Mouse (Mus musculus): ENCODE results near the gene Lrrc28. TPM values are rescaled to one million over a fixed set of nuclear protein-coding genes. Genes with fewer than 3 reads are reported as not detected.

Lrrc28 gene
- polyA plus RNA-seq, 1 experiment from 2014 or later, result 11.5 TPM

GRCm38 (mm10) chr7:67605114-67605513, 40.0 kb downstream of the Lrrc28 start:
- WGBS (ENCODE audit: insufficient replicate concordance), result 78% methylated on average over 6 of the region's 6 CpGs
- ATAC-seq (replicated peaks; ENCODE audit: insufficient number of reproducible peaks, low FRiP score, low TSS enrichment), result no peak

GRCm38 (mm10) chr7:67598050-67598449, 47.0 kb downstream of the Lrrc28 start:
- no peaks in the 10 kb centered on the region for H3K36me3 ChIP-seq (ENCODE audit: control insufficient read depth, insufficient read depth, low read length)
- no peak overlapping the region for H3K4me3 ChIP-seq (ENCODE audit: low read depth, low read length)
- H3K27ac ChIP-seq (ENCODE audit: low read depth, low read length), result no peak overlapping the region
- H3K9ac ChIP-seq (ENCODE audit: low read depth, low read length), result no peak overlapping the region
- no peaks in the 10 kb centered on the region for H3K27me3 ChIP-seq (ENCODE audit: control insufficient read depth, insufficient read depth, low read length)
- 62% methylated on average over 3 of the region's 3 CpGs for WGBS (ENCODE audit: insufficient replicate concordance)
- no peaks in the 10 kb centered on the region for H3K9me3 ChIP-seq (replicated peaks; ENCODE audit: control insufficient read depth, low read length)
- H3K4me1 ChIP-seq (ENCODE audit: control insufficient read depth, insufficient read depth, low read length), result no peaks in the 10 kb centered on the region; the same call in 1 of the 2 replicates
- no peak overlapping the region for H3K4me2 ChIP-seq
- no peak for ATAC-seq (replicated peaks; ENCODE audit: insufficient number of reproducible peaks, low FRiP score, low TSS enrichment)

More at GRCm38 (mm10) chr7:67605114-67605513, 40.0 kb downstream of the Lrrc28 start:
- Histone ChIP-seq H3K27me3 (ENCODE audit: control insufficient read depth, insufficient read depth, low read length) (no peaks in the 10 kb centered on the region), H3K27ac (ENCODE audit: low read depth, low read length) (no peak overlapping the region), H3K9ac (ENCODE audit: low read depth, low read length) (no peak overlapping the region), H3K4me3 (ENCODE audit: low read depth, low read length) (no peak overlapping the region), H3K4me2 (no peak overlapping the region), H3K36me3 (ENCODE audit: control insufficient read depth, insufficient read depth, low read length) (no peaks in the 10 kb centered on the region), H3K9me3 (replicated peaks; ENCODE audit: control insufficient read depth, low read length) (no peaks in the 10 kb centered on the region), H3K4me1 (ENCODE audit: control insufficient read depth, insufficient read depth, low read length) (peaks cover 11% of the 10 kb centered on the region)

- no peak for ATAC-seq (replicated peaks; ENCODE audit: insufficient number of reproducible peaks, low FRiP score, low TSS enrichment)
- WGBS (ENCODE audit: insufficient replicate concordance), result 60% methylated on average over 1 of the region's 1 CpGs
- Histone ChIP-seq H3K4me1 (ENCODE audit: control insufficient read depth, insufficient read depth, low read length) (no peaks in the 10 kb centered on the region; the same call in 1 of the 2 replicates), H3K9ac (ENCODE audit: low read depth, low read length) (no peak overlapping the region), H3K4me2 (no peak overlapping the region), H3K36me3 (ENCODE audit: control insufficient read depth, insufficient read depth, low read length) (no peaks in the 10 kb centered on the region), H3K4me3 (ENCODE audit: low read depth, low read length) (no peak overlapping the region), H3K27ac (ENCODE audit: low read depth, low read length) (no peak overlapping the region), H3K27me3 (ENCODE audit: control insufficient read depth, insufficient read depth, low read length) (no peaks in the 10 kb centered on the region), H3K9me3 (replicated peaks; ENCODE audit: control insufficient read depth, low read length) (no peaks in the 10 kb centered on the region)
These were observed 48.1 kb downstream of the Lrrc28 start for GRCm38 (mm10) chr7:67596961-67597360.

- H3K4me2 ChIP-seq, result no peak overlapping the region
- H3K36me3 ChIP-seq (ENCODE audit: control insufficient read depth, insufficient read depth, low read length), result no peaks in the 10 kb centered on the region
- 82% methylated on average over 1 of the region's 1 CpGs for WGBS (ENCODE audit: insufficient replicate concordance)
- no peaks in the 10 kb centered on the region for H3K27me3 ChIP-seq (ENCODE audit: control insufficient read depth, insufficient read depth, low read length)
- H3K9ac ChIP-seq (ENCODE audit: low read depth, low read length), result no peak overlapping the region
- H3K27ac ChIP-seq (ENCODE audit: low read depth, low read length), result no peak overlapping the region
- ATAC-seq (replicated peaks; ENCODE audit: insufficient number of reproducible peaks, low FRiP score, low TSS enrichment), result no peak
- H3K4me1 ChIP-seq (ENCODE audit: control insufficient read depth, insufficient read depth, low read length), result no peaks in the 10 kb centered on the region; the same call in 1 of the 2 replicates
- H3K4me3 ChIP-seq (ENCODE audit: low read depth, low read length), result no peak overlapping the region
- H3K9me3 ChIP-seq (replicated peaks; ENCODE audit: control insufficient read depth, low read length), result no peaks in the 10 kb centered on the region
These were observed 48.7 kb downstream of the Lrrc28 start for GRCm38 (mm10) chr7:67596322-67596721.

GRCm38 (mm10) chr7:67593902-67594301, 51.2 kb downstream of the Lrrc28 start:
- Histone ChIP-seq H3K4me3 (ENCODE audit: low read depth, low read length) (no peak overlapping the region), H3K36me3 (ENCODE audit: control insufficient read depth, insufficient read depth, low read length) (no peaks in the 10 kb centered on the region), H3K27me3 (ENCODE audit: control insufficient read depth, insufficient read depth, low read length) (no peaks in the 10 kb centered on the region), H3K4me2 (no peak overlapping the region), H3K27ac (ENCODE audit: low read depth, low read length) (no peak overlapping the region), H3K4me1 (ENCODE audit: control insufficient read depth, insufficient read depth, low read length) (no peaks in the 10 kb centered on the region; the same call in 1 of the 2 replicates), H3K9me3 (replicated peaks; ENCODE audit: control insufficient read depth, low read length) (no peaks in the 10 kb centered on the region), H3K9ac (ENCODE audit: low read depth, low read length) (no peak overlapping the region)
- no peak for ATAC-seq (replicated peaks; ENCODE audit: insufficient number of reproducible peaks, low FRiP score, low TSS enrichment)
- 75% methylated on average over 6 of the region's 6 CpGs for WGBS (ENCODE audit: insufficient replicate concordance)

- Histone ChIP-seq H3K4me2 (no peak overlapping the region), H3K4me1 (ENCODE audit: control insufficient read depth, insufficient read depth, low read length) (no peaks in the 10 kb centered on the region), H3K9me3 (replicated peaks; ENCODE audit: control insufficient read depth, low read length) (no peaks in the 10 kb centered on the region), H3K36me3 (ENCODE audit: control insufficient read depth, insufficient read depth, low read length) (no peaks in the 10 kb centered on the region), H3K27ac (ENCODE audit: low read depth, low read length) (no peak overlapping the region), H3K27me3 (ENCODE audit: control insufficient read depth, insufficient read depth, low read length) (no peaks in the 10 kb centered on the region), H3K9ac (ENCODE audit: low read depth, low read length) (no peak overlapping the region), H3K4me3 (ENCODE audit: low read depth, low read length) (no peak overlapping the region)
- 90% methylated on average over 6 of the region's 6 CpGs for WGBS (ENCODE audit: insufficient replicate concordance)
- ATAC-seq (replicated peaks; ENCODE audit: insufficient number of reproducible peaks, low FRiP score, low TSS enrichment), result no peak
These were observed 52.4 kb downstream of the Lrrc28 start for GRCm38 (mm10) chr7:67592670-67593069.

GRCm38 (mm10) chr7:67588743-67589142, 56.3 kb downstream of the Lrrc28 start:
- H3K9ac ChIP-seq (ENCODE audit: low read depth, low read length), result no peak overlapping the region
- H3K4me1 ChIP-seq (ENCODE audit: control insufficient read depth, insufficient read depth, low read length), result peaks cover 3% of the 10 kb centered on the region; the same call in 1 of the 2 replicates
- no peak overlapping the region for H3K4me3 ChIP-seq (ENCODE audit: low read depth, low read length)
- no peak overlapping the region for H3K27ac ChIP-seq (ENCODE audit: low read depth, low read length)
- no peaks in the 10 kb centered on the region for H3K27me3 ChIP-seq (ENCODE audit: control insufficient read depth, insufficient read depth, low read length)
- 66% methylated on average over 6 of the region's 6 CpGs for WGBS (ENCODE audit: insufficient replicate concordance)
- no peaks in the 10 kb centered on the region for H3K36me3 ChIP-seq (ENCODE audit: control insufficient read depth, insufficient read depth, low read length)
- H3K4me2 ChIP-seq, result no peak overlapping the region
- ATAC-seq (replicated peaks; ENCODE audit: insufficient number of reproducible peaks, low FRiP score, low TSS enrichment), result no peak
- H3K9me3 ChIP-seq (replicated peaks; ENCODE audit: control insufficient read depth, low read length), result no peaks in the 10 kb centered on the region

GRCm38 (mm10) chr7:67586479-67586878, 58.6 kb downstream of the Lrrc28 start:
- H3K4me1 ChIP-seq (ENCODE audit: control insufficient read depth, insufficient read depth, low read length), result peaks cover 5% of the 10 kb centered on the region; the same call in 1 of the 2 replicates
- WGBS (ENCODE audit: insufficient replicate concordance), result 72% methylated on average over 5 of the region's 5 CpGs
- no peak for ATAC-seq (replicated peaks; ENCODE audit: insufficient number of reproducible peaks, low FRiP score, low TSS enrichment)
- H3K36me3 ChIP-seq (ENCODE audit: control insufficient read depth, insufficient read depth, low read length), result no peaks in the 10 kb centered on the region
- no peak overlapping the region for H3K4me2 ChIP-seq
- H3K27ac ChIP-seq (ENCODE audit: low read depth, low read length), result no peak overlapping the region
- H3K9me3 ChIP-seq (replicated peaks; ENCODE audit: control insufficient read depth, low read length), result no peaks in the 10 kb centered on the region
- no peak overlapping the region for H3K4me3 ChIP-seq (ENCODE audit: low read depth, low read length)
- H3K9ac ChIP-seq (ENCODE audit: low read depth, low read length), result no peak overlapping the region
- no peaks in the 10 kb centered on the region for H3K27me3 ChIP-seq (ENCODE audit: control insufficient read depth, insufficient read depth, low read length)

- Histone ChIP-seq H3K27ac (ENCODE audit: low read depth, low read length) (no peak overlapping the region), H3K4me1 (ENCODE audit: control insufficient read depth, insufficient read depth, low read length) (peaks cover 5% of the 10 kb centered on the region; the same call in 1 of the 2 replicates), H3K27me3 (ENCODE audit: control insufficient read depth, insufficient read depth, low read length) (no peaks in the 10 kb centered on the region), H3K36me3 (ENCODE audit: control insufficient read depth, insufficient read depth, low read length) (no peaks in the 10 kb centered on the region), H3K9ac (ENCODE audit: low read depth, low read length) (no peak overlapping the region), H3K9me3 (replicated peaks; ENCODE audit: control insufficient read depth, low read length) (no peaks in the 10 kb centered on the region), H3K4me2 (no peak overlapping the region), H3K4me3 (ENCODE audit: low read depth, low read length) (no peak overlapping the region)
- 35% methylated on average over 5 of the region's 5 CpGs for WGBS (ENCODE audit: insufficient replicate concordance)
- no peak for ATAC-seq (replicated peaks; ENCODE audit: insufficient number of reproducible peaks, low FRiP score, low TSS enrichment)
These were observed 61.2 kb downstream of the Lrrc28 start for GRCm38 (mm10) chr7:67583852-67584251.
